Mouse (Mus musculus): ENCODE results near the gene Rbms3.

The Rbms3 gene

DNA sequence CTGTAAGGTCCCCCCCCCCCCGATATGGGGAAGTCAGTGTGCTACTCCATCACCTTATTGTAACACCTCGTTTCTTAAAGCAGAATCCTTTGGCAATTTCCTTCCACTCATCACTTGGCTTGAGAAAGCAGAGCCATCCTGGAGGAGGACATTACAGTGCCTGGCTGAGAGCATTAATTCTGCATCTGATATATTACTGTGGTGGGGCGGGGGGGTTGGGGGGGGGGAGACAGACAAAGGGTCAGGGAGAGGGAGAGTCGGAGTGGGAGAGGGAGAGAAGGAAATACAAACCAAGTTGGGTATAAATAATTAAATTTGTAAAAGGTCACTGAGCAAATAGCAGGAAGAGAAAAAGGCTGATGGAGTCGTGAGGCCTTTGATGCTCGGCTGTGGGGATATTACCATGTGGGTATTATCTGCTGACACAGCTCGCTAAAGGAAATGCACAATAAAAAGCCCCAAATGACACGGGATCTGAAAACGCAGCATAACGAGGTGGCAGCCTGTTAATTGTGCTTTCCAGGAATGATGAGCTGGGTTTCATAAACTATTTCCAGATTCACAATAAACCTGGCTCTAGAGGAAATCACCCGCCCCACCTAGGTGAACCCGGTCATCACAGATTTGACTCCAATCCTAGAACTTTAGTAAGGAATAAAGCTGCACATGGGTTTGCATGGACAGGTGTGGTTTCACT is 860.2 kb downstream of the Rbms3 start:
- DNase-seq (ENCODE audit: low read depth, low spot score): no peak

GRCm38 (mm10) chr9:116762395-116763025 is 867.2 kb downstream of the Rbms3 start:
- no peak for DNase-seq (ENCODE audit: low read depth, low spot score)

GRCm38 (mm10) chr9:116748857-116749584 is 880.7 kb downstream of the Rbms3 start:
- DNase-seq (ENCODE audit: low read depth, low spot score): peak; percentile 21

DNA sequence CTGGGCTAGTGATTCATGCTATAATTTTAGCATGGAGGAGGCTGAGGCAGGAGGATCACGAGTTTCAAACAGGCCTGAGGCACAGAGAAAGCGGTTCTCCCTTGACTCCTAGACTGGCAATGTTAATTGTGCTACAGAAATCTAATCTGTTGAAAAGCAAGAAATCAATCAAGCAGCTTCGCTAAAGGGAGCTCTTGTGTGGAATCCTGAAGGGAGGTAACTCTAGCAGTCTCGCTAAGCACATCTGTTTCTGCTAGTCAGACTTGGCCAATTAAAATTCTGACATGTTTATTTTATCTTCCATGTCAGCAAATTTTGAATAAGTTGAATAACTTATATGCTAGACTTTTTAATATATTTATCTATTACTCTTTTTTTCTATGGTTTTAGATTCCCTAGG is 881.4 kb downstream of the Rbms3 start:
- no peak for DNase-seq (ENCODE audit: low read depth, low spot score)

DNA sequence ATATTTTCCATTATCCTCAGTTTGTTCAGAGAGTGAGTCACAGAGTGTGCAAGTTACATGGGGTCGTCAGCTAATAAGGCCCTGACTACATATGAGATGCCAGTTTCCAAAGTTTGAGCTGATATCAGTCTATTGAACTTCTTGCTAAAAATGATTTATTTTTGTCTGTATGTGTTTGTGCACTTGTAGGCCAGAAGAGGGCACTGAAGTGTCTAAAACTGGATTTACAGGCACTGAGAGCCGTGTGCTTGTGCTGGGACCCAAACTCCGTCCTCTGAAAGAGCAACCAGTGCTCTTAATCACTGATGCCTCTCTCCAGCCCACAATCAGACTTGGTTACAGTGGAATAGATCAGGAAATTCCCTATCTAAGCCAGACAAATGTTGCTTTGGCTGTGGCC is 882.8 kb downstream of the Rbms3 start:
- DNase-seq (ENCODE audit: low read depth, low spot score): no peak

DNA sequence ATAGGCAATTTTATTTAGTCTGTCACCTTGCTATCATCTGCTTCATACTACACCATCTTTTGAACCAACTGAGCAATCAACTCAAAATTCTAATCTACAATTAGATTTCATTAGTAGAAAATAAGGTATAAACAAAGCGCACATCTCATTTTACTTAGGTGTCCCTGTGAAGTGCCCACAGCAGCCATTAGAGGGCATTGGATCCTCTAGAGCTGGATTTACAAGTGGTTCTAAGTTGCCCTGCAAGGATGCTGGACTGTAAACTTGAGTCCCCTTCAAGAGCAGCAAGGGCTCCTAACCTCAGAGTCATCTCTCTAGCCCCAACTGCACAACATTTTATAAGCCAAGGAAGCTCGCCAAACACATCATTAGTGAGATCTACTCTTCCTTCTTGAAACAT is 891.9 kb downstream of the Rbms3 start:
- no peak for DNase-seq (ENCODE audit: low read depth, low spot score)

DNA sequence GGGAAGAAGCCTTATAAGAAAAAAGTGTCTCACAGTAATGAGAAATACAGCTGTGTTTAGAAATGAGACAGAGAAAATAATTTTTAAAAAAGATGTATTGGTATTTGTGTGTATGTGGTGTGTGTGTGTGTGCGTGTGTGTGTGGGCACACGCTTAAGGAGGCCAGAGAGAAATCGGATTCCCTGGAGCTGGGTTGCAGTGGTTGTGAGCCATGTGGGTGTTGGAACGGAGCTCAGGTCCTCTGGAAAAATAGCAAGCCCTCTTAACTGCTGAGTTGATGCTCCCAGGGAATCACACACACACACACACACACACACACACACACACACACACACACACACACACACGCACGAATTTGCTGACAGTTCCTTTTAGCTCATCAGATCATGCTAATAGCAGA is 900.5 kb downstream of the Rbms3 start:
- DNase-seq (ENCODE audit: low read depth, low spot score): no peak

GRCm38 (mm10) chr9:116728655-116729054 is 901.1 kb downstream of the Rbms3 start:
- DNase-seq (ENCODE audit: low read depth, low spot score): no peak

GRCm38 (mm10) chr9:116728093-116728492 is 901.6 kb downstream of the Rbms3 start:
- DNase-seq (ENCODE audit: low read depth, low spot score): no peak

DNA sequence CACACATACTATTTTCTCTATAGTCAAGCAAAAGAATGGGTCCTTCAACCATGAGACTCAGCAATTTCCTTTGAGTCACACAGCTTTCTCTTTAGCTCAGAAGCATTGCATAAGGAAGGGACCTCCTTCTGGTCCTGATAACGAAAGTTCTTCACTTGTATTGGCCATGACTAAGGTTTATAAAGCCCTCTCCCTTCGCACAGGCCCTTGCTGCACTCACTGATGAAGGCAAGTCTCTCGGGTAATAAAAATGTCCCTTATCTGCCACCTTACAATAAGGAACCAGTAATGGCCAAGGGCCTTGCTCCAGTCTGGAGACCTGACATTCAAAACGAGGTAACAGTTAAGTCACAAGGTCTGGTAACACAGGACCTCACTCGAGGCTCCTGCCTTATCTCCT is 905.1 kb downstream of the Rbms3 start:
- DNase-seq (ENCODE audit: low read depth, low spot score): no peak

- no peak for DNase-seq (ENCODE audit: low read depth, low spot score)
Measured at GRCm38 (mm10) chr9:116703119-116703518, 926.6 kb downstream of the Rbms3 start.

GRCm38 (mm10) chr9:116702611-116703010 is 927.1 kb downstream of the Rbms3 start:
- DNase-seq (ENCODE audit: low read depth, low spot score): no peak

GRCm38 (mm10) chr9:116701511-116702179 is 928.1 kb downstream of the Rbms3 start:
- no peak for DNase-seq (ENCODE audit: low read depth, low spot score)

DNA sequence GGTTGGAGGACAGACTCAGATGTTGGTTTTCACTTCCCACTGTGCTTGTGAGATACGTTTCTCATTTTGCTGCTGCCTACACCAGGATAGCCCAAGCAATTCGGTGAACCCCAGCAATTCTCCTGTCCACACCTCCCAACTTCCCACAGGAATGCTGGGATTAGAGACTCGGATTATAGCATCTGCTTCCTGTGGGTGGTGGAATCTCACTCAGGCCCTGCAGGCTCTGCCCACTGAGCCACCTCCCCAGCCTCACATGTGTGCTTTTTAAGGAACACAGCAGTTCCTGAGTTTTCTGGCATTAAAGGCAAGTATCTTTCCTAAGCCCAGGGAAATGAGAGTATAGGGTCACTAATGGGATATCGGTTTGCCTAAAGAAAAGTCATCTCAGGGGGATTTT is 941.1 kb downstream of the Rbms3 start:
- no peak for DNase-seq (ENCODE audit: low read depth, low spot score)

- DNase-seq (ENCODE audit: low read depth, low spot score): peak; percentile 18
Measured at GRCm38 (mm10) chr9:116677142-116677541, 952.6 kb downstream of the Rbms3 start.

- DNase-seq (ENCODE audit: low read depth, low spot score): peak; percentile 18
Measured at GRCm38 (mm10) chr9:116676445-116676844, 953.3 kb downstream of the Rbms3 start.

GRCm38 (mm10) chr9:116674191-116674590 is 955.5 kb downstream of the Rbms3 start:
- DNase-seq (ENCODE audit: low read depth, low spot score): no peak

DNA sequence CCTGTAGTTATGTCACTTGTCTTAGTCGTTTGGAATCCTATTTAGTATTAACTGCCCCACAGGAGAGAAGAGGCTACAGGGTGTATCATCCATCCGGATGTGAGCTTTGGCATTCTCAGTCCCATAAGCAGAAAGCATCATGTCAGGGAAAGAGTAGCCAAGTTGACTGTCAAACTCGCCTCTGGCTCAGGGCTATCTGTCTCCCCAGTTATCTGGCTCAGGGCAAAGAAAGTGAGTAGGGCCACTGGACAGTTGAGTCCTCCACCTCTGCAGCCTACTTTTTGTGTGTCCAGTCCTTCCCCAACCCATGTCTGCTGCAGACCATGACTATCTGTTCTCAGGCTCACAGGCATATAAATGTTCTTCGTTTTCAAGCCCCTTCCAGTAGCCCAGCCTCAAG is 968.7 kb downstream of the Rbms3 start:
- no peak for DNase-seq (ENCODE audit: low read depth, low spot score)

- no peak for DNase-seq (ENCODE audit: low read depth, low spot score)
Measured at GRCm38 (mm10) chr9:116659936-116660335, 969.8 kb downstream of the Rbms3 start.

DNA sequence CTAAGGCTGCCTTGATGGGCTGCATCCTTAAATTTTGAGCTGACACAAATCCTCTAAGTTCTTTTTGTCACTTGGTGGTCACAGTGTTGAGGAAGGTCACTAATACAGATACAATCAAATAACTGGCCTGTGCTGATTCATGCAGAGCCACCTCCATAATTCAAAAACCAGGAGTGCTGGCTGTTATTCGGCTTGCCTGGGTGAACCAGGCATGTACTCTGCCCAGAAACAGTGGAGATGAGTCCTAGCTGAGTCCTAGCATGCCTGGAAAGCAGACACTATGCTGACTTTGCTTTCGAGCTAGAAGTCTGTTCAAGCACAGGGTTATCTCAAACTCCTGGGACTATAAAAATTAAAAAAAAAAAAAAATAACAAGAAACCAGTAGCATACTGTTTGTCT is 972.6 kb downstream of the Rbms3 start:
- no peak for DNase-seq (ENCODE audit: low read depth, low spot score)

GRCm38 (mm10) chr9:116651414-116651813 is 978.3 kb downstream of the Rbms3 start:
- DNase-seq (ENCODE audit: low read depth, low spot score): no peak

DNA sequence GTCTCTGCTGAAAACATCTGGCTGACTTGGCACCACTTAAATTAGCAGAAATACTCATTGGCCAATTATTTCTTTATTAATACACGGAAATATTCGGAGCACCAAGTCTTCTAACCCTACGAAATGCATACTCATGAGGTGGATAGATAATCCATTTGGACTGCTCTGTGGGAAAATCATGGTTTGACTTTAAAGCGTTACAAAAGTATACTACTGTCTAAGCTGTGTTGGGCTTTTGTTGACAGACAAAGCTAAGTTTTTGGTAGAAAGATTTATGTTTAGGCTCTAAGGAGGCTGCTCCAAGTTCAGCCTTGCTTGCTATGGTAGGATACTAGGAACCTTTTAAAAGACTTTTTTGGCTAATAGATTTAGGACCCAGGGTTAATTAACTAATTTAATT is 979.8 kb downstream of the Rbms3 start:
- no peak for DNase-seq (ENCODE audit: low read depth, low spot score)

Measured in skeletal muscle tissue, adult 2 months (tissue).